Mouse (Mus musculus) CD4-positive helper T cell, adult 2 months (primary cell): ENCODE data around the gene Ly6f.

Source experiments
- DNase-seq: peaks from one replicate; pipeline ENCODE4 v3.0.0-alpha.2; 2012; ENCODE audit warnings: low read depth, missing footprints, low spot score

The Ly6f gene

DNA sequence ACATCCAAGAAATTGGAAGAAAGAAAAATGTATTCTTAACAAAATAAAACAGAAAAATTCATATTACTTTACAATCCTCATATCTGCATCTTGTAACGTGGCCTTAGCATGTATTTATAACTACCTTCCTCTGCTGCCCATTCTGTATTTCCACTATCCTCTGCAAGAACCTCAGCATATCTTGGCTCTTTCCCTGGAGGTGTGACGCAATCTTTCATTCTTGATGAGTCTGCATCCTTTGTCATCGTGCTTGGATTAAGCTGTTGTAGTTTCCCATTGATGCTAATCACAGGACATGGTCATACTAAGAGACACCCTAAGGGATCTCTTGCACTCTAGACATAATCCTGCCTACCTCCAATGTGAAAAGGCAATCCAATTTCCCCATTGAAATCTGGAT lies 50.4 kb downstream of the Ly6f start:
- DNase-seq, result no peak

DNA sequence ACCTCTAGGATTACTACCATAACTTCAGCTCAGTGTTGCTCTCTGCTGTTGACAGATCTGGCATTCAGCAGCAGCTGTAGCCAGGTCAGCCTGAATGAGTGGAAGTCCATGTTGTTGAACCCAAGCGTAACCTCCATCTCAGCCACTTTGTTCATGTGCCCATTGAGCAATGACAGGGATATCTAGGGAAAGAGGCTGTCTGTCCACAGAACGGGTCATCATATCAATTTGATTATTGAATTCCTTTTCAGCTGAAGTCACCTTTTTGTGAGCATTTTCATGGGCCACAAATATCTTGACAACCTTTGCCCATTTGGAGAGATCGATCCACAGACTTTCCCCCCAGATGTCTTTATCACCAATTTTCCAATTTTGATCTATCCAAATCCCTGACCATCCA lies 51.9 kb downstream of the Ly6f start:
- no peak for DNase-seq
